Mouse (Mus musculus) left cerebral cortex, postnatal 4 days (tissue): Measurements from ENCODE around the gene Fn3krp. TPM values are rescaled to one million over a fixed set of nuclear protein-coding genes. Genes with fewer than 3 reads are reported as not detected.

Source experiments
- DNase-seq: peaks from one replicate; pipeline ENCODE4 v3.0.0-alpha.2; 2022
- intact Hi-C: fragments of 180-260 bp; cut with DNase I; formaldehyde crosslinking; loops from one replicate; pipeline ENCODE4 v1.15.1; 2025
- total RNA-seq, 2 experiments: library from RNA; stranded (reverse); gene quantifications; 2 replicates each; pipeline ENCODE4 v1.2.3; 2021

Gene Fn3krp
- 10 to 100 TPM; 17.9 to 18.1 TPM for total RNA-seq

- intact Hi-C loops, result no loop called here
- DNase-seq, result peak; percentile 100
Measured at GRCm38 (mm10) chr11:121420830-121421552, at the start of gene Fn3krp. TSS of gene Fn3krp (plus strand) at chr11:121421401.

- intact Hi-C loops, result no loop called here
- DNase-seq, result no peak
Measured at GRCm38 (mm10) chr11:121373305-121373704, 47.9 kb upstream of the Fn3krp start.

GRCm38 (mm10) chr11:121378644-121379043 is 42.6 kb upstream of the Fn3krp start:
- DNase-seq, result no peak
- intact Hi-C loops, result no loop called here

- intact Hi-C loops, result no loop called here
- DNase-seq, result no peak
Measured at GRCm38 (mm10) chr11:121380294-121380693, 40.9 kb upstream of the Fn3krp start.

- DNase-seq, result peak; percentile 97
- intact Hi-C loops, result no loop called here
Measured at GRCm38 (mm10) chr11:121387750-121388553, 33.2 kb upstream of the Fn3krp start, which contains the start of gene Rab40b. TSS of gene Rab40b (minus strand) at chr11:121388251.

- intact Hi-C loops, result no loop called here
- no peak for DNase-seq
Measured at GRCm38 (mm10) chr11:121388554-121388945, 32.7 kb upstream of the Fn3krp start.

- no peak for DNase-seq
- intact Hi-C loops, result no loop called here
Measured at GRCm38 (mm10) chr11:121390793-121391192, 30.4 kb upstream of the Fn3krp start.

GRCm38 (mm10) chr11:121392405-121392804 is 28.8 kb upstream of the Fn3krp start:
- intact Hi-C loops, result no loop called here
- no peak for DNase-seq

- no peak for DNase-seq
- intact Hi-C loops, result no loop called here
Measured at GRCm38 (mm10) chr11:121407366-121408155, 13.6 kb upstream of the Fn3krp start.

GRCm38 (mm10) chr11:121414762-121415161 is 6.4 kb upstream of the Fn3krp start:
- DNase-seq, result no peak
- intact Hi-C loops, result no loop called here

GRCm38 (mm10) chr11:121415351-121415750 is 5.8 kb upstream of the Fn3krp start:
- intact Hi-C loops, result no loop called here

GRCm38 (mm10) chr11:121417971-121418370 is 3.2 kb upstream of the Fn3krp start:
- DNase-seq, result no peak
- intact Hi-C loops, result no loop called here

More at GRCm38 (mm10) chr11:121415351-121415750, 5.8 kb upstream of the Fn3krp start:
- no peak for DNase-seq

- no peak for DNase-seq
- intact Hi-C loops, result no loop called here
Measured at GRCm38 (mm10) chr11:121418932-121419331, 2.3 kb upstream of the Fn3krp start.

GRCm38 (mm10) chr11:121420379-121420778 is 822 bp upstream of the Fn3krp start:
- DNase-seq, result no peak
- intact Hi-C loops, result no loop called here

GRCm38 (mm10) chr11:121421553-121422173 is 462 bp downstream of the Fn3krp start:
- intact Hi-C loops, result no loop called here
- DNase-seq, result no peak

- no peak for DNase-seq
- intact Hi-C loops, result no loop called here
Measured at GRCm38 (mm10) chr11:121433397-121433796, 12.2 kb downstream of the Fn3krp start.

- peak; percentile 86 for DNase-seq
- intact Hi-C loops, result no loop called here
Measured at GRCm38 (mm10) chr11:121434156-121435155, 13.3 kb downstream of the Fn3krp start, which contains the start of gene Fn3k. TSS of gene Fn3k (plus strand) at chr11:121434913.

- intact Hi-C loops, result no loop called here
Measured at GRCm38 (mm10) chr11:121437236-121437635, 16.0 kb downstream of the Fn3krp start.

GRCm38 (mm10) chr11:121439686-121440292 is 18.6 kb downstream of the Fn3krp start:
- DNase-seq, result no peak
- intact Hi-C loops, result no loop called here

More at GRCm38 (mm10) chr11:121437236-121437635, 16.0 kb downstream of the Fn3krp start:
- DNase-seq, result no peak
